Mouse (Mus musculus) liver, adult 2 months (tissue): ENCODE data around the gene Prtg.

Experiments
- CTCF ChIP-seq: fragments of 200-500 bp; IDR thresholded peaks from 2 replicates; pipeline ENCODE4 v1.5.1; 2011; ENCODE audit warnings: low read depth, low read length, control low read depth
- POLR2A ChIP-seq: fragments of 200-500 bp; IDR thresholded peaks from 2 replicates; pipeline ENCODE4 v1.6.1; 2011; ENCODE audit warnings: low read length, control low read depth; ENCODE audit not compliant: insufficient read depth; ENCODE audit errors: extremely low read depth

- TF ChIP-seq CTCF (no peak), POLR2A (no peak)
These were observed 16.0 kb upstream of the Prtg start for GRCm38 (mm10) chr9:72790530-72791212.
